Mouse (Mus musculus) G1E (cell line): ENCODE data around the gene Thy1. TPM values are rescaled to one million over a fixed set of nuclear protein-coding genes. Genes with fewer than 3 reads are reported as not detected.

Experiments
- ATAC-seq: 2 replicates; pipeline ENCODE4 v1.8.0; 2016; ENCODE audit warnings: mild to moderate bottlenecking; ENCODE audit not compliant: insufficient number of reproducible peaks, poor library complexity, low FRiP score, severe bottlenecking; ENCODE audit errors: extremely low read depth
- DNase-seq: peaks from one replicate; pipeline ENCODE4 v3.0.0; 2012; ENCODE audit warnings: low spot score
- H3K27me3 ChIP-seq: 2 replicates; pipeline ENCODE4 v1.6.1; 2012; ENCODE audit warnings: mild to moderate bottlenecking, low read length, inconsistent platforms; ENCODE audit not compliant: insufficient read depth
- H3K36me3 ChIP-seq: replicated peaks from 2 replicates; pipeline ENCODE3; 2012; ENCODE audit warnings: mild to moderate bottlenecking, inconsistent platforms
- H3K4me1 ChIP-seq: 2 replicates; pipeline ENCODE4 v1.6.1; 2012; ENCODE audit warnings: low read depth, low read length, inconsistent platforms, mixed read lengths; ENCODE audit not compliant: insufficient read depth
- H3K4me3 ChIP-seq: 2 replicates; pipeline ENCODE4 v1.5.1; 2012; ENCODE audit warnings: low read depth, mild to moderate bottlenecking, inconsistent platforms, low read length, moderate library complexity, mixed read lengths
- H3K9me3 ChIP-seq: replicated peaks from 2 replicates; pipeline ENCODE4 v1.6.1; 2012; ENCODE audit warnings: inconsistent platforms
- CTCF ChIP-seq: IDR thresholded peaks from 2 replicates; pipeline ENCODE4 v1.5.1; 2012; ENCODE audit warnings: low read depth, low read length, inconsistent platforms, mixed read lengths
- GATA1 ChIP-seq: IDR thresholded peaks from 2 replicates; pipeline ENCODE4 v1.6.1; 2012; ENCODE audit warnings: borderline replicate concordance, low read length, inconsistent platforms, mixed read lengths
- GATA2 ChIP-seq: IDR thresholded peaks from 2 replicates; pipeline ENCODE4 v1.6.1; 2012; ENCODE audit warnings: low read depth, low read length, inconsistent platforms, borderline replicate concordance
- POLR2AphosphoS5 ChIP-seq: IDR thresholded peaks from 2 replicates; pipeline ENCODE4 v1.6.1; 2012; ENCODE audit warnings: low read depth, low read length, inconsistent platforms; ENCODE audit not compliant: insufficient replicate concordance
- TAL1 ChIP-seq: conservative IDR thresholded peaks from 2 replicates; pipeline ENCODE4 v1.6.1; 2012; ENCODE audit warnings: low read depth, low read length, inconsistent platforms, mixed read lengths
- polyA plus RNA-seq: library from polyadenylated mRNA; stranded (reverse); fragments of >175 nt; gene quantifications from 2 replicates; pipeline ENCODE4 v1.2.3, GENCODE M21; 2012
- total RNA-seq, 2 experiments: library from RNA; stranded (forward) in 1 of 2; stranded (reverse) in 1 of 2; fragments of 200-1000 nt in 1 of 2; fragments of >200 nt in 1 of 2; fragmentation: Nextera tagmentation in 1 of 2; gene quantifications; 2 replicates each; pipeline ENCODE4 v1.2.3; 2014 to 2017

The Thy1 gene
- total and polyA plus RNA-seq, 3 experiments: not detected

GRCm38 (mm10) chr9:44031079-44031478 lies 12.1 kb upstream of the Thy1 start:
- DNase-seq (no peak), ATAC-seq (no peak)
- H3K4me1 ChIP-seq: no peaks in the 10 kb centered on the region
- no peak overlapping the region for H3K4me3 ChIP-seq
- H3K36me3 ChIP-seq: no peaks in the 10 kb centered on the region
- TF ChIP-seq GATA1 (no peak), POLR2AphosphoS5 (no peak), GATA2 (no peak), CTCF (no peak), TAL1 (no peak)
- no peaks in the 10 kb centered on the region for H3K9me3 ChIP-seq
- no peaks in the 10 kb centered on the region for H3K27me3 ChIP-seq

GRCm38 (mm10) chr9:44031946-44032345 lies 11.2 kb upstream of the Thy1 start:
- H3K4me1 ChIP-seq: no peaks in the 10 kb centered on the region
- DNase-seq: no peak
- H3K27me3 ChIP-seq: no peaks in the 10 kb centered on the region
- ATAC-seq: no peak
- no peaks in the 10 kb centered on the region for H3K36me3 ChIP-seq
- TF ChIP-seq TAL1: no peak
- TF ChIP-seq GATA2: no peak
- no peak for TF ChIP-seq POLR2AphosphoS5
- no peak for TF ChIP-seq GATA1
- no peak for TF ChIP-seq CTCF
- no peak overlapping the region for H3K4me3 ChIP-seq
- H3K9me3 ChIP-seq: no peaks in the 10 kb centered on the region

GRCm38 (mm10) chr9:44033317-44033716 lies 9.9 kb upstream of the Thy1 start:
- H3K9me3 ChIP-seq: no peaks in the 10 kb centered on the region
- no peaks in the 10 kb centered on the region for H3K27me3 ChIP-seq
- TF ChIP-seq TAL1 (no peak), CTCF (no peak), GATA2 (no peak), GATA1 (no peak), POLR2AphosphoS5 (no peak)
- H3K4me1 ChIP-seq: no peaks in the 10 kb centered on the region
- no peaks in the 10 kb centered on the region for H3K36me3 ChIP-seq
- no peak overlapping the region for H3K4me3 ChIP-seq
- ATAC-seq (no peak), DNase-seq (no peak)

DNA sequence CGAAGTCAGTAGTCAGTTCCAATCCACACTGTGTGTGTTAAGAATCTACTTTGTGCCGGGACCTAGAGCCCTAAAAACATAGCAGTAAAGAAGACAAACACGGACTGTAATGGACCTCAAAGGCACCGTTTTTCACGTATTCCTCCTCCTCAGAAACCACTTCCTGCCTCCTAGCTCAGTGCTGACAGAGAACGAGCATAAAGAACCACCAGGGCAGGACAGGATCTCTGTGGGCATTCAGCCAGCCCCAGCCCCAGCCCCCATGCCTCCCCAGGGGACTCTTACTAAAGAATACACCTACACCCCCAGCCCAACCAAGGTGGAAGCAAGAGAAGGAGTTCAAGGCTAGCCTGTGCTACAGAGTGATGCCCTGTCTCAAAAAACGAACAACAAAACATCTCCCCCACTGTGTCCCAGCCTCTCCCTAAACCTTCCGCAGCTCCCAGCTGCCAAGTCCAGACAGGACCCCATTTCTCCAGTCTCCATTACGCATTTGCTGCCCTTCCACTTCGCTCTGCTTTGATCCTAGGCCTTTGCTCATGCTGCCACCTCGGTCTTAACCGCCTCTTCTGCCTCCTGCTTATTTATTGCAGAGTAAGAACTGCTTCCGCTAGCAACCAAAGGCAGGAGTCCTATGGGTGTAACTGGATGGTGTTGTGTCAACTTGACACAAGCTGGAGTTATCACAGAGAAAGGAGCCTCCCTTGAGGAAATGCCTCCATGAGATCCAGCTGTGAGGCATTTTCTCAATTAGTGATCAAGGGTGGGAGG lies 9.0 kb upstream of the Thy1 start:
- TF ChIP-seq POLR2AphosphoS5 (no peak), GATA2 (no peak), TAL1 (no peak), GATA1 (no peak), CTCF (no peak)
- ATAC-seq: no peak

DNA sequence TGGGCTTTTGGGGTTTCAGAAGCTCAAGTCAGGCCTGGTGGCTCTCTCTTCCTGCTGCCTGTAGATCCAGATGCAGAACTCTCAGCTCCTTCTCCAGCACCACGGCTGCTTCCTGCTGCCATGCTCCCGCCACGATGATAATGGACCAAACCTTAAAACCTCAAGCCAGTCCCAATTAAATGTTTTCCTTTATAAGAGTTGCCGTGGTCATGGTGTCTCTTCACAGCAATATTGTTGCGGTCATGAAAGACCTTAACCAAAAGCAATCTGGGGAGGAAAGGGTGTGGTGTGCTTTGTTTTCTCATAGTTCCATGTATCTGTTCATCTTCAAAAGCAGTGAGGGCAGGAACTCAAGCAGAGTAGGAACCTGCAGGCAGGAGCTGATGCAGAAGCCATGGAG lies 6.1 kb upstream of the Thy1 start:
- no peaks in the 10 kb centered on the region for H3K9me3 ChIP-seq
- no peaks in the 10 kb centered on the region for H3K4me1 ChIP-seq
- TF ChIP-seq GATA2 (no peak), CTCF (no peak), GATA1 (no peak), POLR2AphosphoS5 (no peak), TAL1 (no peak)
- no peak overlapping the region for H3K4me3 ChIP-seq
- H3K27me3 ChIP-seq: peaks cover 6% of the 10 kb centered on the region
- H3K36me3 ChIP-seq: no peaks in the 10 kb centered on the region
- no peak for ATAC-seq
- DNase-seq: no peak

More for the DNA sequence above, 9.0 kb upstream of the Thy1 start:
- H3K36me3 ChIP-seq: no peaks in the 10 kb centered on the region
- no peak overlapping the region for H3K4me3 ChIP-seq
- H3K27me3 ChIP-seq: no peaks in the 10 kb centered on the region
- no peaks in the 10 kb centered on the region for H3K9me3 ChIP-seq
- no peak for DNase-seq
- H3K4me1 ChIP-seq: no peaks in the 10 kb centered on the region

DNA sequence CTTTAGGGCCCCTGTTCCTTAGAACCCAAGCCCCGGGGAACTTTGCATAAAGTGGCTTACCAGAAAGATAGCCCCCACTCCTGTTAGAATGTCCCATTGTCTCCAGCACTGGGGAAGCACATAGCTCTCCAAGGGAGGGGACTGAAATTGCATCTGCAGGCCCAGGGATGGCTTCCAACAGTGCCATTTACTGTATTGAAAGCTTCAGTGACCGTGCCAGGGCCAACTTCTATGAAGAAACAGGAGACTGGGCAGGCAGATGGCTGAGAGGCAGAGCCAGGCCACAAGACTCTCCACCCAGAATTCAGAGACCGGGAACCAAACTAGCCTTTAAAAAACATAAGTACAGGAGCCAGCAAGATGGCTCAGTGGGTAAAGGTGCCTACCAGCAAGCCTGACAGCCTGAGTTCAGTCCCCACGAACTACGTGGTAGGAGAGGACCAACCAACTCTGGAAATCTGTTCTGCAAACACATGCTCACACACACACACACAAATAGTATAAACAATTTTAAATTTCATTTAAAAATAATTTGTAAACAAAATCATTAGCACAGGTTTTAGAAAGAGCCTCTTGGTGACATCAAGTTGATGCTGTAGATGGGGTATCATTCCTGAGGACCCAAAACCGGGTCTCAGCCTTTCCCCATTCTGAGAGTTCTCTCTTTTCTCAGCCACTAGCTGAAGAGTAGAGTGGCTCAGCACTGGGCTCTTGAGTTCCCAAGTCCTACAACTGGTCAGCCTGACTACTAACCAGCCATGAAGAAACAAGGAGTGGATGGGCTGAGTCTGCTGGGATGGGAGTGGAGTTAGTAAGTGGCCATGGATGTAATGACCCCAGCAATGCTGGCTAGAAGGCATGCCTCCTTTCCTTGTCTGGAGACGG lies 1.4 kb upstream of the Thy1 start:
- no peak overlapping the region for H3K4me3 ChIP-seq
- TF ChIP-seq TAL1 (no peak), GATA2 (no peak), CTCF (no peak), POLR2AphosphoS5 (no peak), GATA1 (no peak)
- ATAC-seq (no peak), DNase-seq (no peak)
- H3K27me3 ChIP-seq: peaks cover 38% of the 10 kb centered on the region
- H3K4me1 ChIP-seq: peaks cover 9% of the 10 kb centered on the region; the same call in 1 of the 2 replicates
- no peaks in the 10 kb centered on the region for H3K9me3 ChIP-seq
- H3K36me3 ChIP-seq: no peaks in the 10 kb centered on the region
